Mouse (Mus musculus): ENCODE measurements around the gene Marf1.

The Marf1 gene

GRCm38 (mm10) chr16:14137976-14138561, 25.1 kb downstream of the Marf1 start:
- DNase-seq (ENCODE audit: low spot score in 2 of 2) = no peak

- no peak for DNase-seq (ENCODE audit: low spot score in 2 of 2)
These were observed 28.1 kb downstream of the Marf1 start for GRCm38 (mm10) chr16:14135014-14135413.

GRCm38 (mm10) chr16:14131838-14132237, 31.3 kb downstream of the Marf1 start:
- DNase-seq (ENCODE audit: low spot score in 2 of 2) = no peak

- DNase-seq (ENCODE audit: low spot score in 2 of 2) = no peak
These were observed 31.8 kb downstream of the Marf1 start for GRCm38 (mm10) chr16:14131376-14131775.

- no peak for DNase-seq (ENCODE audit: low spot score in 2 of 2)
These were observed 32.4 kb downstream of the Marf1 start for GRCm38 (mm10) chr16:14130796-14131195.

- no peak for DNase-seq (ENCODE audit: low spot score in 2 of 2)
These were observed 34.2 kb downstream of the Marf1 start for GRCm38 (mm10) chr16:14128977-14129376.

- DNase-seq (ENCODE audit: low spot score in 2 of 2) = no peak
These were observed 37.9 kb downstream of the Marf1 start for GRCm38 (mm10) chr16:14125253-14125652.

GRCm38 (mm10) chr16:14124709-14125108, 38.4 kb downstream of the Marf1 start:
- no peak for DNase-seq (ENCODE audit: low spot score in 2 of 2)

GRCm38 (mm10) chr16:14123901-14124300, 39.2 kb downstream of the Marf1 start:
- no peak for DNase-seq (ENCODE audit: low spot score in 2 of 2)

- no peak for DNase-seq (ENCODE audit: low spot score in 2 of 2)
These were observed 40.6 kb downstream of the Marf1 start for GRCm38 (mm10) chr16:14122586-14122985.

GRCm38 (mm10) chr16:14121563-14121962, 41.6 kb downstream of the Marf1 start:
- no peak for DNase-seq (ENCODE audit: low spot score in 2 of 2)

GRCm38 (mm10) chr16:14120941-14121340, 42.2 kb downstream of the Marf1 start:
- no peak for DNase-seq (ENCODE audit: low spot score in 2 of 2)

- no peak for DNase-seq (ENCODE audit: low spot score in 2 of 2)
These were observed 45.9 kb downstream of the Marf1 start for GRCm38 (mm10) chr16:14117299-14117698.

- no peak for DNase-seq (ENCODE audit: low spot score in 2 of 2)
These were observed 50.4 kb downstream of the Marf1 start for GRCm38 (mm10) chr16:14112742-14113141.

GRCm38 (mm10) chr16:14112133-14112532, 51.0 kb downstream of the Marf1 start:
- no peak for DNase-seq (ENCODE audit: low spot score in 2 of 2)

GRCm38 (mm10) chr16:14110922-14111321, 52.2 kb downstream of the Marf1 start:
- DNase-seq (ENCODE audit: low spot score in 2 of 2) = no peak

GRCm38 (mm10) chr16:14109651-14110230, 53.4 kb downstream of the Marf1 start:
- DNase-seq (ENCODE audit: low spot score in 2 of 2) = no peak

- no peak for DNase-seq (ENCODE audit: low spot score in 2 of 2)
These were observed 57.3 kb downstream of the Marf1 start for GRCm38 (mm10) chr16:14105891-14106290.

GRCm38 (mm10) chr16:14091771-14092170, 71.4 kb downstream of the Marf1 start:
- no peak for DNase-seq (ENCODE audit: low spot score in 2 of 2)

GRCm38 (mm10) chr16:14089296-14089695, 73.9 kb downstream of the Marf1 start:
- DNase-seq (ENCODE audit: low spot score in 2 of 2) = no peak

- DNase-seq (ENCODE audit: low spot score in 2 of 2) = no peak
These were observed 74.9 kb downstream of the Marf1 start for GRCm38 (mm10) chr16:14088249-14088648.

- DNase-seq (ENCODE audit: low spot score in 2 of 2) = no peak
These were observed 80.2 kb downstream of the Marf1 start for GRCm38 (mm10) chr16:14082925-14083324.

GRCm38 (mm10) chr16:14070471-14071169, 92.5 kb downstream of the Marf1 start:
- no peak for DNase-seq (ENCODE audit: low spot score in 2 of 2)
